Mouse (Mus musculus): Measurements from ENCODE around the gene Adra2a.

Adra2a gene

GRCm38 (mm10) chr19:54081303-54081702, 37.4 kb downstream of the Adra2a start:
- no peak for DNase-seq

- no peak for DNase-seq
Measured at GRCm38 (mm10) chr19:54081716-54082165, 37.8 kb downstream of the Adra2a start.

- DNase-seq = no peak
Measured at GRCm38 (mm10) chr19:54087319-54087718, 43.4 kb downstream of the Adra2a start.

DNA sequence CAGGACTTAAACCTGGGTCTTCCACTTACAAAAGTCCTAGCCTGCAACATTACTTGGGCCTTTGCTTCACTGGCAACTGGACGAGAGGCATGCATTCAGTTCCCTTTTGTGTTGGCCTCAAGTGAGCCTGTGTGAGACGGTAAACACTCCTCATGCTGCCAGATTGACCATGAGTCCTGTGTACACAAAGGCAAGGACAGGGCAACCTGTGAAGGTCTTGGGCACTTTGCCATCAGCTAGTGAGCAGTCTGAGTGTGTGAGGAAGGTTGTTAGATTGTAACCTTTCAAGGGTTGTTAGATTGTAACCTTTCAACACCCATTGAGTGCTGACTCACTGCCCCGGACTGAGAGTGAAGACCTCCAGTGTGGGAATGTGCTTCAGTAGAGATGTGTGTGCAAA, 49.6 kb downstream of the Adra2a start:
- DNase-seq = no peak

GRCm38 (mm10) chr19:54095716-54096115, 51.8 kb downstream of the Adra2a start:
- no peak for DNase-seq

- no peak for DNase-seq
Measured at GRCm38 (mm10) chr19:54098367-54098766, 54.4 kb downstream of the Adra2a start.

Measured in cerebellum, adult 8-10 months (tissue).